Comparison of ENCODE assay signal across 11 mouse cellular contexts in the genomic region with DNA sequence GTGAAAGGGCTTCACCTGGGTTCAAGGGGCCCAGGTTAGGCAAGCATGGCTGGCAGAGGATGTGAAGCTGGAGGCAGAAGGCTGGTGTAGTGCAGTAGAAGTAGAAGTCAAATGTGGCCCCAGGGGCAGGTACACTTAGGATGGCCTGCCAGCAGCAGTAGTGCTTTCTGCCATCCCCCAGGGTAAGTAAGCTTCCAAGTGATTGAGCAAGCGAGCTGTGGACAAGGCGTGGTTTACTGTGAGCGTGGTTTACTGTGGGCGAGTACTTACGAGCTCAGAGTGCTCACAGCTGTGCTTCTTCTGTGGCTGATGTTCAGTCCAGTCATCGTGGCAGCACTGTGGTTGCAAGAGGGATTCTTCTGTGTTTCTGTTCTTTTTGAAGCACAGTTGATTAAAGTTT.
DNase-seq lines count a peak whose midpoint lies in the region; ATAC-seq lines count a peak whose summit lies in the region.
"Had no signal": no experiment of that assay in that cellular context is flagged by ENCODE, and none has a peak within 500 bp of the region (broad histone marks: within the 10 kb centered on the region; RNA-seq: fewer than 3 reads in every experiment).

No protein-coding gene starts in this region.

- no peak overlapping the region for H3K27ac ChIP-seq in lung, embryonic 15.5 days
- H3K27ac ChIP-seq in hindbrain, embryonic 16.5 days (ENCODE audit: low read depth, low read length): no peak overlapping the region
- H3K27ac ChIP-seq: kidney, postnatal 0 days; limb, embryonic 15.5 days; neural tube, embryonic 12.5 days had no signal

- H3K4me2 ChIP-seq in lung, embryonic 15.5 days: no peak overlapping the region
- no peak overlapping the region for H3K4me2 ChIP-seq in hindbrain, embryonic 16.5 days (ENCODE audit: low read length)
- H3K4me2 ChIP-seq: limb, embryonic 15.5 days; neural tube, embryonic 12.5 days had no signal

- peak; percentile 53; the same call in 1 of the 2 replicates for ATAC-seq in lung, embryonic 15.5 days (ENCODE audit: borderline replicate concordance, extremely low read depth, low FRiP score, low TSS enrichment)
- no peak for ATAC-seq in hindbrain, embryonic 16.5 days
- ATAC-seq in activated CD4-positive, CD25-positive, alpha-beta regulatory T cell, adult 4 months: no peak

- no peak overlapping the region for H3K4me3 ChIP-seq in lung, embryonic 15.5 days
- no peak overlapping the region for H3K4me3 ChIP-seq in hindbrain, embryonic 16.5 days (ENCODE audit: low read length)
- H3K4me3 ChIP-seq: limb, embryonic 15.5 days; neural tube, embryonic 12.5 days had no signal

- peaks cover 39% of the 10 kb centered on the region for H3K4me1 ChIP-seq in lung, embryonic 15.5 days
- H3K4me1 ChIP-seq in hindbrain, embryonic 16.5 days (ENCODE audit: control insufficient read depth, insufficient read depth, low read depth, low read length): peaks cover 32% of the 10 kb centered on the region

- H3K27me3 ChIP-seq in lung, embryonic 15.5 days: no peaks in the 10 kb centered on the region
- no peaks in the 10 kb centered on the region for H3K27me3 ChIP-seq in hindbrain, embryonic 16.5 days (replicated peaks; ENCODE audit: control insufficient read depth, insufficient read depth, low read length)
- H3K27me3 ChIP-seq: limb, embryonic 15.5 days; neural tube, embryonic 12.5 days had no signal

- no peak overlapping the region for H3K9ac ChIP-seq in lung, embryonic 15.5 days
- H3K9ac ChIP-seq in hindbrain, embryonic 16.5 days (ENCODE audit: low read depth, low read length): no peak overlapping the region
- H3K9ac ChIP-seq: limb, embryonic 15.5 days; neural tube, embryonic 12.5 days had no signal

- no peaks in the 10 kb centered on the region for H3K9me3 ChIP-seq in lung, embryonic 15.5 days
- H3K9me3 ChIP-seq in hindbrain, embryonic 16.5 days (ENCODE audit: control insufficient read depth, low read length): no peaks in the 10 kb centered on the region
- H3K9me3 ChIP-seq: limb, embryonic 15.5 days; neural tube, embryonic 12.5 days had no signal

- no peaks in the 10 kb centered on the region for H3K36me3 ChIP-seq in lung, embryonic 15.5 days
- no peaks in the 10 kb centered on the region for H3K36me3 ChIP-seq in hindbrain, embryonic 16.5 days (ENCODE audit: control insufficient read depth, insufficient read depth, low read length)
- H3K36me3 ChIP-seq: neural tube, embryonic 12.5 days had no signal

- peak; percentile 64 for DNase-seq in adrenal gland, postnatal 14 days
- no peak for DNase-seq in adrenal gland, adult 18-20 months (ENCODE audit: low spot score in 2 of 2)
- DNase-seq in urinary bladder, postnatal 25 days (ENCODE audit: low spot score): peak; percentile 23
- no peak for DNase-seq in urinary bladder, adult 2 months (ENCODE audit: low spot score)
- DNase-seq in cerebellum, adult 11-12 months: no peak

- 46% methylated on average over 6 of the region's 6 CpGs for WGBS in lung, embryonic 15.5 days
- WGBS in hindbrain, embryonic 16.5 days: 83% methylated on average over 6 of the region's 6 CpGs

Comparison
In these comparisons a context has a peak if more than half of its experiments do, and no peak if none do; other contexts are left out.
1. DNase-seq: peak in adrenal gland, postnatal 14 days (single experiment) and urinary bladder, postnatal 25 days (single experiment); none in adrenal gland, adult 18-20 months (0 of 2), urinary bladder, adult 2 months (single experiment) and cerebellum, adult 11-12 months (single experiment).